Comparison of ENCODE assay signal across 21 mouse cellular contexts in genomic region chr15:13193076-13193475, GRCm38 (mm10). TPM values are rescaled to one million over a fixed set of nuclear protein-coding genes. Genes with fewer than 3 reads are reported as not detected.
A peak's percentile ranks its signal among the peaks of the same experiment; 100 is the strongest.
DNase-seq lines count a peak whose midpoint lies in the region; ATAC-seq lines count a peak whose summit lies in the region.
"Had no signal": no experiment of that assay in that cellular context is flagged by ENCODE, and none has a peak within 500 bp of the region (broad histone marks: within the 10 kb centered on the region; RNA-seq: fewer than 3 reads in every experiment).

No protein-coding gene starts in this region.

- H3K36me3 ChIP-seq in kidney, embryonic 15.5 days: no peaks in the 10 kb centered on the region
- H3K36me3 ChIP-seq: embryonic facial prominence, embryonic 10.5 days; heart, embryonic 12.5 days; intestine, embryonic 15.5 days had no signal

- H3K9ac ChIP-seq in kidney, embryonic 15.5 days: no peak overlapping the region
- H3K9ac ChIP-seq: forebrain, embryonic 13.5 days; heart, embryonic 12.5 days; intestine, embryonic 15.5 days; liver, postnatal 0 days had no signal

- ATAC-seq in kidney, embryonic 15.5 days (replicated peaks; ENCODE audit: low FRiP score): peak; percentile 85
- no peak for ATAC-seq in megakaryocyte, adult 5-6 weeks (ENCODE audit: poor library complexity, severe bottlenecking)
- ATAC-seq: forebrain, embryonic 13.5 days; intestine, embryonic 15.5 days; liver, postnatal 0 days had no signal

- H3K27me3 ChIP-seq in kidney, embryonic 15.5 days: no peaks in the 10 kb centered on the region
- H3K27me3 ChIP-seq: CH12.LX; forebrain, embryonic 13.5 days; heart, embryonic 12.5 days; intestine, embryonic 15.5 days had no signal

- peaks cover 7% of the 10 kb centered on the region; the same call in 1 of the 2 replicates for H3K4me1 ChIP-seq in kidney, embryonic 15.5 days
- H3K4me1 ChIP-seq: embryonic facial prominence, embryonic 10.5 days; forebrain, embryonic 13.5 days; heart, embryonic 12.5 days; intestine, embryonic 15.5 days had no signal

- WGBS in kidney, embryonic 15.5 days: 19% methylated on average over 11 of the region's 11 CpGs

- no peak overlapping the region for H3K27ac ChIP-seq in kidney, embryonic 15.5 days
- H3K27ac ChIP-seq: embryonic facial prominence, embryonic 10.5 days; forebrain, embryonic 13.5 days; intestine, embryonic 15.5 days; stomach, postnatal 0 days had no signal

- H3K4me3 ChIP-seq in kidney, embryonic 15.5 days (replicated peaks): no peak overlapping the region
- H3K4me3 ChIP-seq: embryonic facial prominence, embryonic 10.5 days; forebrain, embryonic 13.5 days; heart, embryonic 12.5 days; intestine, embryonic 15.5 days; myocyte had no signal

- no peaks in the 10 kb centered on the region for H3K9me3 ChIP-seq in kidney, embryonic 15.5 days (replicated peaks)
- H3K9me3 ChIP-seq: embryonic facial prominence, embryonic 10.5 days; forebrain, embryonic 13.5 days; heart, embryonic 12.5 days; intestine, embryonic 15.5 days had no signal

- H3K4me2 ChIP-seq in kidney, embryonic 15.5 days: no peak overlapping the region
- H3K4me2 ChIP-seq: forebrain, embryonic 13.5 days; heart, embryonic 12.5 days; intestine, embryonic 15.5 days had no signal

- peak; percentile 20 to 55 for DNase-seq in cerebellum, postnatal 14 days
- no peak for DNase-seq in cerebellum, postnatal 36 days
- DNase-seq in kidney, postnatal 36 days: no peak
- peak; percentile 66 for DNase-seq in Muller cell, postnatal 12 days (ENCODE audit: inconsistent ontology term)
- peak; percentile 64 for DNase-seq in mesoderm, embryonic 11.5 days (ENCODE audit: low read depth, low spot score)
- DNase-seq in spleen, postnatal 14 days (ENCODE audit: low spot score in 2 of 2): no peak
- DNase-seq: adrenal gland, postnatal 10 days; gastrocnemius, postnatal 36 days; liver; liver, postnatal 0 days; lung, postnatal 14 days had no signal

RNA-seq across cellular contexts. Expression of gene Cdh6, which starts 19.6 kb away (rescaled TPM):
- polyA plus RNA-seq in kidney, embryonic 15.5 days (2015; fragmentation: Nextera tagmentation; extraction: Ambion mirVana): 31.2 and 32.2 TPM in 2 replicates
- not detected in 2 replicates for total RNA-seq in megakaryocyte, adult 5-6 weeks (2015)
- not detected in 2 replicates for total RNA-seq in megakaryocyte, adult 5-6 weeks (2017)
- total RNA-seq: megakaryocyte-erythroid progenitor cell, adult 5-6 weeks had no signal

Comparison
In these comparisons a context has a peak if more than half of its experiments do, and no peak if none do; other contexts are left out.
1. DNase-seq: peak in cerebellum, postnatal 14 days (2 of 2), Muller cell, postnatal 12 days (single experiment) and mesoderm, embryonic 11.5 days (single experiment); none in cerebellum, postnatal 36 days (0 of 2), kidney, postnatal 36 days (0 of 2) and spleen, postnatal 14 days (0 of 2).